In genomic region chr7:127023272-127023691, GRCm38 (mm10) we compare ENCODE assay signal across 9 mouse cellular contexts. TPM values are rescaled to one million over a fixed set of nuclear protein-coding genes. Genes with fewer than 3 reads are reported as not detected.
A peak's percentile ranks its signal among the peaks of the same experiment; 100 is the strongest.
DNase-seq lines count a peak whose midpoint lies in the region; ATAC-seq and TF ChIP-seq lines count a peak whose summit lies in the region.
"Had no signal": no experiment of that assay in that cellular context is flagged by ENCODE, and none has a peak within 500 bp of the region (broad histone marks: within the 10 kb centered on the region; RNA-seq: fewer than 3 reads in every experiment).

No protein-coding gene starts in this region.

- peaks cover 38% of the 10 kb centered on the region for H3K36me3 ChIP-seq in heart, embryonic 14.5 days (ENCODE audit: control insufficient read depth, insufficient read depth, low read length)
- peaks cover 25% of the 10 kb centered on the region for H3K36me3 ChIP-seq in liver, embryonic 16.5 days (ENCODE audit: control insufficient read depth, insufficient read depth)
- H3K36me3 ChIP-seq in kidney, adult 2 months (ENCODE audit: control insufficient read depth, insufficient read depth, low read length): no peaks in the 10 kb centered on the region

- H3K27me3 ChIP-seq in heart, embryonic 14.5 days (ENCODE audit: control insufficient read depth, insufficient read depth, low read length): no peaks in the 10 kb centered on the region
- no peaks in the 10 kb centered on the region for H3K27me3 ChIP-seq in liver, embryonic 16.5 days (ENCODE audit: control insufficient read depth, insufficient read depth, low read depth, low read length)
- no peaks in the 10 kb centered on the region for H3K27me3 ChIP-seq in kidney, adult 2 months (replicated peaks; ENCODE audit: control insufficient read depth, insufficient read depth, low read length)

- H3K27ac ChIP-seq in layer of hippocampus, adult 2 months: peak overlapping the region; percentile 99
- H3K27ac ChIP-seq in heart, embryonic 14.5 days (replicated peaks in 1 of 2; ENCODE audit: control insufficient read depth in 1 of 2, insufficient read depth in 1 of 2, low read depth in 2 of 2, low read length in 2 of 2): no peak overlapping the region
- no peak overlapping the region for H3K27ac ChIP-seq in liver, embryonic 16.5 days (ENCODE audit: low read length)
- no peak overlapping the region for H3K27ac ChIP-seq in kidney, adult 2 months (ENCODE audit: insufficient read depth, low read depth, low read length)

- peaks cover 31 to 57% of the 10 kb centered on the region in 2 experiments for H3K4me1 ChIP-seq in heart, embryonic 14.5 days (ENCODE audit: control insufficient read depth in 2 of 2, insufficient read depth in 2 of 2, low read length in 2 of 2)
- H3K4me1 ChIP-seq in liver, embryonic 16.5 days (ENCODE audit: control insufficient read depth, low read depth, low read length): peaks cover 54% of the 10 kb centered on the region
- peaks cover 15% of the 10 kb centered on the region for H3K4me1 ChIP-seq in kidney, adult 2 months (ENCODE audit: control insufficient read depth, insufficient read depth, low read length)

- 77% methylated on average over 13 of the region's 13 CpGs for WGBS in heart, embryonic 14.5 days
- 86% methylated on average over 13 of the region's 13 CpGs for WGBS in liver, embryonic 16.5 days (ENCODE audit: insufficient replicate concordance)
- WGBS in kidney, adult 2 months: 77% methylated on average over 13 of the region's 13 CpGs

- no peak overlapping the region for H3K4me3 ChIP-seq in layer of hippocampus, adult 2 months
- peak overlapping the region in 1 of 2 experiments; percentile 98; a peak in 1 of 4 replicates for H3K4me3 ChIP-seq in heart, embryonic 14.5 days (ENCODE audit: control insufficient read depth in 1 of 2, insufficient read depth in 1 of 2, low read depth in 1 of 2, low read length in 2 of 2)
- H3K4me3 ChIP-seq in liver, embryonic 16.5 days (ENCODE audit: low read depth, low read length): peak overlapping the region; percentile 28
- no peak overlapping the region for H3K4me3 ChIP-seq in kidney, adult 2 months (ENCODE audit: insufficient read depth, low read depth, low read length)

- H3K9ac ChIP-seq in heart, embryonic 14.5 days (ENCODE audit: low read length): peak overlapping the region; percentile 99
- H3K9ac ChIP-seq in liver, embryonic 16.5 days (ENCODE audit: low read depth, low read length): peak overlapping the region; percentile 26; the same call in 1 of the 2 replicates

- no peak for TF ChIP-seq POLR2A in kidney, adult 2 months (IDR thresholded peaks at IDR 0.05; ENCODE audit: low read depth, low read length)

- peak overlapping the region; percentile 96 for H3K4me2 ChIP-seq in heart, embryonic 14.5 days (ENCODE audit: low read length)
- peak overlapping the region; percentile 97 for H3K4me2 ChIP-seq in liver, embryonic 16.5 days (ENCODE audit: low read depth, low read length)

- no peak for DNase-seq in layer of hippocampus, adult 2 months (ENCODE audit: low spot score in 2 of 2)
- no peak for DNase-seq in layer of hippocampus, postnatal 36 days
- peak; percentile 45 to 62 for DNase-seq in cerebellum, postnatal 25 days
- DNase-seq in urinary bladder, postnatal 4 days (ENCODE audit: low spot score in 2 of 2): no peak
- DNase-seq in kidney, adult 2 months: no peak
- DNase-seq in left cerebral cortex, postnatal 36 days (ENCODE audit: low spot score in 2 of 2): no peak

- no peaks in the 10 kb centered on the region for H3K9me3 ChIP-seq in heart, embryonic 14.5 days (ENCODE audit: control insufficient read depth, low read length)
- H3K9me3 ChIP-seq in liver, embryonic 16.5 days (replicated peaks; ENCODE audit: control insufficient read depth, low read length): no peaks in the 10 kb centered on the region

- ATAC-seq in heart, embryonic 14.5 days (ENCODE audit: insufficient number of reproducible peaks, insufficient read depth, low FRiP score, low read depth): no peak
- no peak for ATAC-seq in liver, embryonic 16.5 days (ENCODE audit: low read depth)

- intact Hi-C loops in left cerebral cortex, postnatal 36 days (cut with DNase I): no loop called here

- TF ChIP-seq CTCF in layer of hippocampus, adult 2 months (conservative IDR thresholded peaks at IDR 0.05): no peak
- TF ChIP-seq CTCF in kidney, adult 2 months (conservative IDR thresholded peaks at IDR 0.05; ENCODE audit: insufficient read depth, insufficient read length, low read depth, low read length): no peak

RNA-seq across cellular contexts. Expression of gene Prrt2, which starts 2.3 kb away (rescaled TPM):
- total RNA-seq in layer of hippocampus, adult 2 months (2021): 100 to 1,000 TPM; 243 to 275 TPM
- 100 to 1,000 TPM; 229 to 233 TPM for total RNA-seq in layer of hippocampus, postnatal 36 days (2021)
- 2.1 and 3.2 TPM in 2 replicates for polyA plus RNA-seq in heart, embryonic 14.5 days (2014; fragmentation: Nextera tagmentation; extraction: Ambion mirVana)
- 0.24 and 0.67 TPM in 2 replicates for polyA plus RNA-seq in liver, embryonic 16.5 days (2015; fragmentation: Nextera tagmentation; extraction: Ambion mirVana)
- polyA plus RNA-seq in kidney, adult 2 months (2012; rRNA removed): 3.6 and 4.6 TPM in 2 replicates
- 100 to 1,000 TPM; 213 to 222 TPM for total RNA-seq in left cerebral cortex, postnatal 36 days (2021)
- polyA plus RNA-seq: macrophage had no signal

RNA-seq across cellular contexts. Expression of gene Gm42742, which starts 2.4 kb away (rescaled TPM):
- 10 to 100 TPM; 53.6 to 62.4 TPM for total RNA-seq in layer of hippocampus, adult 2 months (2021)
- 10 to 100 TPM; 68.6 to 82.2 TPM for total RNA-seq in layer of hippocampus, postnatal 36 days (2021)
- 41.9 and 45.0 TPM in 2 replicates for polyA plus RNA-seq in heart, embryonic 14.5 days (2014; fragmentation: Nextera tagmentation; extraction: Ambion mirVana)
- 10.7 and 17.7 TPM in 2 replicates for polyA plus RNA-seq in liver, embryonic 16.5 days (2015; fragmentation: Nextera tagmentation; extraction: Ambion mirVana)
- polyA plus RNA-seq in kidney, adult 2 months (2012; rRNA removed): 21.2 and 28.9 TPM in 2 replicates
- total RNA-seq in left cerebral cortex, postnatal 36 days (2021): 10 to 100 TPM; 36.5 to 50.3 TPM

RNA-seq across cellular contexts. Expression of gene Maz, which starts 3.6 kb away (rescaled TPM):
- 100 to 1,000 TPM; 242 to 258 TPM for total RNA-seq in layer of hippocampus, adult 2 months (2021)
- 100 to 1,000 TPM; 258 to 261 TPM for total RNA-seq in layer of hippocampus, postnatal 36 days (2021)
- 37.6 and 44.7 TPM in 2 replicates for polyA plus RNA-seq in heart, embryonic 14.5 days (2014; fragmentation: Nextera tagmentation; extraction: Ambion mirVana)
- 19.5 and 20.9 TPM in 2 replicates for polyA plus RNA-seq in liver, embryonic 16.5 days (2015; fragmentation: Nextera tagmentation; extraction: Ambion mirVana)
- polyA plus RNA-seq in kidney, adult 2 months (2012; rRNA removed): 97.9 and 115 TPM in 2 replicates
- 100 to 1,000 TPM; 227 to 234 TPM for total RNA-seq in left cerebral cortex, postnatal 36 days (2021)

RNA-seq across cellular contexts. Expression of gene Pagr1a, which starts 6.1 kb away (rescaled TPM):
- 10 to 100 TPM; 17.4 to 43.4 TPM for total RNA-seq in layer of hippocampus, adult 2 months (2021)
- total RNA-seq in layer of hippocampus, postnatal 36 days (2021): 10 to 100 TPM; 10.4 to 16.2 TPM
- polyA plus RNA-seq in heart, embryonic 14.5 days (2014; fragmentation: Nextera tagmentation; extraction: Ambion mirVana): 23.1 and 25.4 TPM in 2 replicates
- 17.2 and 24.3 TPM in 2 replicates for polyA plus RNA-seq in liver, embryonic 16.5 days (2015; fragmentation: Nextera tagmentation; extraction: Ambion mirVana)
- 2.8 and 17.6 TPM in 2 replicates for polyA plus RNA-seq in kidney, adult 2 months (2012; rRNA removed)
- 10 to 100 TPM; 25.4 to 28.8 TPM for total RNA-seq in left cerebral cortex, postnatal 36 days (2021)

RNA-seq across cellular contexts. Expression of gene Pagr1b, which starts 7.0 kb away (rescaled TPM):
- total RNA-seq in layer of hippocampus, adult 2 months (2021): under 1 TPM in 1 of 2 experiments, not detected in 1; 0.90 TPM
- total RNA-seq in layer of hippocampus, postnatal 36 days (2021): under 1 TPM in 1 of 2 experiments, not detected in 1; 0.90 TPM
- polyA plus RNA-seq in heart, embryonic 14.5 days (2014; fragmentation: Nextera tagmentation; extraction: Ambion mirVana): 0.84 TPM in 1 of 2 replicates, not detected in the other
- polyA plus RNA-seq in liver, embryonic 16.5 days (2015; fragmentation: Nextera tagmentation; extraction: Ambion mirVana): not detected in 2 replicates
- polyA plus RNA-seq in kidney, adult 2 months (2012; rRNA removed): 0.91 and 1.3 TPM in 2 replicates
- total RNA-seq in left cerebral cortex, postnatal 36 days (2021): under 1 TPM in 1 of 2 experiments, not detected in 1; 0.99 TPM

Comparison
In these comparisons a context has a peak if more than half of its experiments do, and no peak if none do; other contexts are left out.
1. DNase-seq: peak in cerebellum, postnatal 25 days (2 of 2); none in layer of hippocampus, adult 2 months (0 of 2), layer of hippocampus, postnatal 36 days (0 of 2), urinary bladder, postnatal 4 days (0 of 2), kidney, adult 2 months (single experiment) and left cerebral cortex, postnatal 36 days (0 of 2).